Mouse (Mus musculus) lung, embryonic 16.5 days (tissue): ENCODE results near the gene Rhoq. TPM values are rescaled to one million over a fixed set of nuclear protein-coding genes. Genes with fewer than 3 reads are reported as not detected.

Experiments
- ATAC-seq: fragments of 200-750 bp; cut with Nextera tagmentation; 2 replicates; pipeline ENCODE4 v1.8.0; 2017; ENCODE audit warnings: low read depth, mild to moderate bottlenecking, moderate library complexity
- H3K27ac ChIP-seq: fragments of 300-500 bp; sonication (generic); 2 replicates; pipeline ENCODE4 v1.5.1; 2014; ENCODE audit warnings: mild to moderate bottlenecking, control low read depth, low read length
- H3K27me3 ChIP-seq: fragments of 300-500 bp; sonication (generic); 2 replicates; pipeline ENCODE4 v1.6.1; 2014; ENCODE audit warnings: low read depth, low read length, mixed read lengths; ENCODE audit not compliant: control insufficient read depth, insufficient read depth
- H3K36me3 ChIP-seq: fragments of 300-500 bp; sonication (generic); 2 replicates; pipeline ENCODE4 v1.6.1; 2014; ENCODE audit warnings: low read length; ENCODE audit not compliant: control insufficient read depth, insufficient read depth
- H3K4me1 ChIP-seq: fragments of 300-500 bp; sonication (generic); replicated peaks from 2 replicates; pipeline ENCODE4 v1.6.1; 2014; ENCODE audit warnings: low read length, mixed read lengths; ENCODE audit not compliant: control insufficient read depth, insufficient read depth
- H3K4me2 ChIP-seq: fragments of 300-500 bp; sonication (generic); 2 replicates; pipeline ENCODE4 v1.6.1; 2014; ENCODE audit warnings: low read depth, low read length, control low read depth
- H3K4me3 ChIP-seq: fragments of 300-500 bp; sonication (generic); 2 replicates; pipeline ENCODE4 v1.5.1; 2014; ENCODE audit warnings: mild to moderate bottlenecking, low read length, control low read depth
- H3K9ac ChIP-seq: fragments of 300-500 bp; sonication (generic); 2 replicates; pipeline ENCODE4 v1.6.1; 2014; ENCODE audit warnings: low read length, control low read depth
- H3K9me3 ChIP-seq: fragments of 300-500 bp; sonication (generic); 2 replicates; pipeline ENCODE4 v1.6.1; 2016; ENCODE audit warnings: low read length; ENCODE audit not compliant: control insufficient read depth
- WGBS: fragments of 180-500 bp; shearing (Covaris S2); extraction: QIAGEN DNeasy Blood & Tissue Kit; methylation state at CpG from one replicate; pipeline ENCODE4 v1.1.7; 2014; 5-methylcytosine and 5-hydroxymethylcytosine counted together
- polyA plus RNA-seq: library from polyadenylated mRNA; unstranded; fragments of >200 nt; fragmentation: Nextera tagmentation; extraction: Ambion mirVana; gene quantifications from 2 replicates; pipeline ENCODE4 v1.2.1, GENCODE M21; 2015

The Rhoq gene
- polyA plus RNA-seq, 1 experiment from 2014 or later = 11.2 TPM

DNA sequence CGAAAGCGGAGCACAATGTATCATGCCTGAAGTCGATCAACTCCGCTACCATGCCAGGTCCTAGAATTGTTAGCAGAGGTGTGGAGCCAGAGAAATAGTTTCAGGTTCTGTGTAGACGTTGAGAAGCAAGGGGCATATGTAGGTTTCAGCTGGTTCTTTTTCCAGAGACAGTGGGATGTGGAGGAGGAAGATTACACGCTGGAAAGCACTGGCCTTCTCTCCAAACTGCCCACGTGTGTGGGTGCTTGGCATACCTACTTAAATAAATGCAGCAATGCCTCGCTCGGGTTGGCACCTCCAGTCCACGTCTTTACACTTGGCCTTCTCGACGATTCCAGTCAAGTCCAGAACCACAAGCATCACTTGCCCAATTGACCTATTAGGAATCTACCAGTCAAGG is 4.2 kb downstream of the Rhoq start:
- WGBS = 89% methylated on average over 12 of the region's 12 CpGs
- H3K4me3 ChIP-seq = no peak overlapping the region
- no peak for ATAC-seq
- no peak overlapping the region for H3K27ac ChIP-seq
- H3K36me3 ChIP-seq = no peaks in the 10 kb centered on the region; the same call in 1 of the 2 replicates
- H3K27me3 ChIP-seq = no peaks in the 10 kb centered on the region
- no peak overlapping the region for H3K4me2 ChIP-seq
- H3K9me3 ChIP-seq = no peaks in the 10 kb centered on the region
- H3K9ac ChIP-seq = no peak overlapping the region
- H3K4me1 ChIP-seq = peaks cover 17% of the 10 kb centered on the region

DNA sequence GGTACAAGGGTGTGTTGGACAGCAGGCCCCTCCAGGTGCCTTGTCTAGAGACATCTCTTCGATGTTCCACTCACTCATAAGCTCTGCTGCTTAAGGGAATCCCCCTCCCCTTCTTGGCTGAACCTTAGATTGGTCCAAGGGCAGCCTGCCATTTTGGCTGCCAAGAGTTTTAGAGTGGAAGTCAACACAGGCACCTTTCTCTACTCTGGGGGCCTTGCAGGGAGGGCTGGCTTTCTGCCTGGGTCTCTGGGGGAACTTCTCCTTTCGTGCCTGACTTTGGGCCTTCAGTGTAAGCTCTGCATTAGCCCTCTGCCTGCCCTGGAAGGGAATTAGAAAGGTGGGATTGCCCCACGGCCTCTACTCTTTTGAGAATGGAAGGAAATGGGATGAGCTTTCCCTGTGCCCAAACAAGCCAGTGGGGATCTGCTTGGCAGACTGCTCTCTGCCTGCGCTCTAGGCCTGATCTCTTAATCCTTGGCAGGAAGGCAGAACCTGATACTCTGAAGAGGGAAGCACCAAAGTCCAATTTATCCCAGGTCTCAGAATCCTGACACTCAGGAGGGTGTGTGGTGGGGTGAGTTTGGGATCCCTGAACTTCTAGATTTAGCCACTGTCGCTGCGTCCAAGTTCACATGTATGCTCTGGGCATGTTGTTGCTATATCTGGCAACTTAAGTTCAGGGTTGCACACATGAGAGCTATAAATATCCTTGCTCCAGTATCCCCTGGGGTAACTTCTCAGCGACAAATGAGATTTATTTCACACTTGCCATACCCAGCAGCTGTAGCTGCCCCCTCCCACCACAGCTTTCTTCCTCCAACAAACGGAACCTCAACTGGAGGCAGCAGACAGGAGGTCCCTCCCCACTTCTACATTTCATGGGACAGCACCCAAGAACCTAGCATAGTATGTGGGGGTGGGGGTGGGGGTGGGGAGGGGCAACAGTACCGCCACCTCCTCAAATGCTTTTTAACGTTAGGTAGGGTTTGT is 4.9 kb downstream of the Rhoq start:
- no peak overlapping the region for H3K4me3 ChIP-seq
- WGBS = 80% methylated on average over 10 of the region's 10 CpGs
- no peaks in the 10 kb centered on the region for H3K27me3 ChIP-seq
- ATAC-seq = no peak
- H3K4me1 ChIP-seq = peaks cover 14% of the 10 kb centered on the region
- no peaks in the 10 kb centered on the region for H3K9me3 ChIP-seq
- H3K27ac ChIP-seq = no peak overlapping the region
- H3K36me3 ChIP-seq = no peaks in the 10 kb centered on the region; the same call in 1 of the 2 replicates
- no peak overlapping the region for H3K4me2 ChIP-seq
- no peak overlapping the region for H3K9ac ChIP-seq

DNA sequence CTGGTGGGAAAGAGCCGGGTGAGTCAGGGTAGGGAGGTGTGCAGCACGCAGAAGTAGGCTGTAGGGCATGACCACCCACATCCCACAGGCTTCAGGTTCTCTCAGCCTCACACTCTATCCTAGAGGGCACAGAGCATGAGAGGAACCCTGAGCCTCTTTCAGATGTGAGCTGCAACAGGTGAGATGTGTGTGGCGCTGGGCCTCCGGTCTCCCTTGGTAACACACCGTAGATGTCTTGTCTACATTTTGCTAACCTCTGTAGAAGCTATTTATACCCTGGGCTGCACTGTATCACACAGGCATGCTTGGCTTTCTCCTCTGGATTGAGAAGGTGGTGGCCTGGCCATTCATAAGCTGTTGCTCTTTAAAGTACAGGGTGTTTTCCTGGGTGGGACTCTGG is 5.7 kb downstream of the Rhoq start:
- no peak overlapping the region for H3K4me3 ChIP-seq
- no peak overlapping the region for H3K9ac ChIP-seq
- H3K4me1 ChIP-seq = peaks cover 14% of the 10 kb centered on the region
- WGBS = 85% methylated on average over 5 of the region's 5 CpGs
- H3K27me3 ChIP-seq = no peaks in the 10 kb centered on the region
- ATAC-seq = no peak
- H3K27ac ChIP-seq = no peak overlapping the region
- no peaks in the 10 kb centered on the region for H3K9me3 ChIP-seq
- H3K36me3 ChIP-seq = no peaks in the 10 kb centered on the region; the same call in 1 of the 2 replicates
- H3K4me2 ChIP-seq = no peak overlapping the region

DNA sequence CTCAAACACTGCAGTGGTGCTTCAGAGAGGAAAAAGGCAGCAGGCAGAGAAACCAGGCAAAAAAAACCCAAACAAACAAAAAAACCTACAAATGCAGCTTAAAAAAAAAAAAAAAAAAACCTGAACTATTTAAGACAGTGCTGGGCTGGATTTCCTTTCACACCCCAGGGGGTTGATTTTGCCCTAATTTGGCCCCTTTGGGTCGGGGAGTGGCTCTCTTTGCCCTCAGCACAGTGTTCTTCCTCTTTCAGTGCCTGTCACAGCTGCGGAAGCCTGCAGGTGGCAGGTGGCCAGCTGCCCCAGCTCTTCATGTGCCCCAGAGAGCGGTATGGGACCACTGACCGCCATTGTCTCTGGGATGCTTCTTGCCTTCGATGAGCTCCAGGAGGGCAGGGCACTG is 6.7 kb downstream of the Rhoq start:
- no peak overlapping the region for H3K4me2 ChIP-seq
- no peak overlapping the region for H3K4me3 ChIP-seq
- H3K36me3 ChIP-seq = no peaks in the 10 kb centered on the region; the same call in 1 of the 2 replicates
- H3K9ac ChIP-seq = no peak overlapping the region
- peaks cover 9% of the 10 kb centered on the region for H3K4me1 ChIP-seq
- H3K27me3 ChIP-seq = no peaks in the 10 kb centered on the region
- no peaks in the 10 kb centered on the region for H3K9me3 ChIP-seq
- ATAC-seq = no peak
- H3K27ac ChIP-seq = no peak overlapping the region
- 63% methylated on average over 5 of the region's 5 CpGs for WGBS

DNA sequence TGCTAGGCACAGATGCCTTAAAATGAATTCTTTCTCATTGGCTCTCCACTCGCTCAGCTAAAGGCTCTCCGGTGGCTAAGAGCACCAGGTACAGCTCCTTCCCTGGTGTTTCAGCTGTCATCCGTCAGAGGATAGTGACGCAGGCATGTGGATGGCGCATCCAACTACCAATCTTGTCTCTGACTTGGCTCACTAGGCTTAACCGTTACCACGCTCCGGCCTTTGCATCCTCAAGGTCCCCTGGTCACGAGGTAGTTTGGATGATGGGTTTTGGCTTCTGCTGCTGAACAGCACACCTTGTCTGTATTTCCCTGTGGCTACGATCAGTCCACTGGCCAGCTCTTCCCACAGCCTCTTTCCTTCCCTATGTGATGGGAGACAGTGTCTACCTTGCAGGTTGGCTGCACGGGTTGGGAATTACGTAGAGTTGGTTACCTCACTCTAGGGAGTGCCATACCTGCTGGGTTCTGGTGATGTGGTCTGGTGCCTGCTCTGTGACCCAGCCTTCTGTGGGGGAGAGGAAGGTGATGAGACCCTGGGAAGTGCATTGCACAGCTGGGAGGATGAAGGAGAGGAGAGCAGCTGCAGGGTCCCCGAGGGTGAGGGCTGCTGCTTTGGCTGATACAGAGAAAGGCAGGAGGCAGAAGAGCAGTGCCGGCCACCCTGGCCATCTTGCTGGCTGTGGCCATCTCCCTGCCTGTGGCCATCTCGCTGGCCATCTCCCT is 7.3 kb downstream of the Rhoq start:
- 88% methylated on average over 15 of the region's 15 CpGs for WGBS
- Histone ChIP-seq H3K9ac (no peak overlapping the region), H3K9me3 (no peaks in the 10 kb centered on the region), H3K4me1 (peaks cover 3% of the 10 kb centered on the region), H3K36me3 (no peaks in the 10 kb centered on the region; the same call in 1 of the 2 replicates), H3K27ac (no peak overlapping the region), H3K4me2 (no peak overlapping the region), H3K27me3 (no peaks in the 10 kb centered on the region), H3K4me3 (no peak overlapping the region)
- no peak for ATAC-seq

DNA sequence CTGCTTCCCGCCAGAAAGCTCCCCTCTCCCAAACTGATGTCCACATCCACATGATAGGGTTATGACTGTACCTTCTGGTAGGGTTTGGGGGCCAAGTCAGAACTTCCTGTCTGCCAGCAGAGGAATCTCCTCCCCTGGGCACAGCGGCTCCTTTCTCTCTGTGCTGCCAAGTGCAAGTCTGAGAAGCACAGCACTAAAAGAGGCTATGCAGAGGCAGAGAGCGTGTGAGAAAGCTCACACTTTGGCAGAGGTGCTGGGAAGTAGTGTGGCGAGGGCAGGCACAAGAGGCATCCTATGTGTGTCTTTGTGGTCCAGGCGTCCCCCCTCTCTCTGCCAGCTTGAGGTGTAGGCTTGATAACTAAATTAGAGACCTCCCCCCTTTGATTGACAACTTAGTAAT is 8.2 kb downstream of the Rhoq start:
- no peak overlapping the region for H3K4me2 ChIP-seq
- H3K36me3 ChIP-seq = no peaks in the 10 kb centered on the region; the same call in 1 of the 2 replicates
- no peak for ATAC-seq
- no peak overlapping the region for H3K27ac ChIP-seq
- no peaks in the 10 kb centered on the region for H3K27me3 ChIP-seq
- no peak overlapping the region for H3K9ac ChIP-seq
- WGBS = 81% methylated on average over 5 of the region's 5 CpGs
- H3K9me3 ChIP-seq = no peaks in the 10 kb centered on the region
- H3K4me3 ChIP-seq = no peak overlapping the region
- peaks cover 2% of the 10 kb centered on the region; the same call in 1 of the 2 replicates for H3K4me1 ChIP-seq

DNA sequence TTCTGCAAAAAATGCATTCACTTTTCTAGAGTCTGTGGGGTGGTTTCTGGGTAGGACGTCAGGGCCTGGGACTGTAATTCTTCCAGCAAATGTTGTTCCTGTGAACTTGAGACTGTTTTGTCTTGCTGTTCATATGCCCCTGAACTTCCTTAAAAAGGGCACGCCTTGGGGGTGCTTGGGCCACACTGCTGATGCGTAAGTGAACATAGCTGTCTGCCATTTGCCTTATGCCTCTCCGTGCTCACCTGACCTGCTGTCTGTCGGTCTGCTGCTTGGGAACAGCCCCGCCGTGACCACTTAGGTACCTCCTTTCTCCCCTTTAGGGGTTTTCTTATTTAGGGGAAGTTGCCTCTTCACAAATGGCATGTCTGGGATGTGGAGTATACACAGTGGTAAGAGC is 9.0 kb downstream of the Rhoq start:
- H3K4me1 ChIP-seq = no peaks in the 10 kb centered on the region

DNA sequence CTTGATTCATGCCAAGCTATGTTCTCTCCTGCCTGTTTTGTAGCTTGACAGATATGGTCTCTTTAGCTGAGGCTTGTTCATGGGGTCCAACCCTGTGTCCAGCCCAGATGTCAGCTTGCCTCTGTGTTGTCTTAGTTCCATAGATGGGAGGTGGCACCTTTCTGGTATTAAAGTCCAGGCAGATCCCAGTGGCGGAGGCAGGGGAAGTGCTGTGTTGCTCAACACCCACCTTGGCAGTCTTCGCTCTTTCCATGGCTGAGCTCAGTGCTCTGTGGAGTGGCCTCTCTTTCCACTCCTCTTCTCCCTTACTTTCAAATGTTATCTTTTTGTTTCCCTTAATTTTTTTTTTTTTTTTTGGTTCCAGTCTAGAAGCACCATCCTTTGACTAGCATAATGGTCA is 10.2 kb downstream of the Rhoq start:
- Histone ChIP-seq H3K4me3 (no peak overlapping the region), H3K27me3 (no peaks in the 10 kb centered on the region), H3K9me3 (no peaks in the 10 kb centered on the region), H3K36me3 (no peaks in the 10 kb centered on the region; the same call in 1 of the 2 replicates), H3K27ac (no peak overlapping the region), H3K4me2 (no peak overlapping the region), H3K9ac (no peak overlapping the region), H3K4me1 (no peaks in the 10 kb centered on the region)
- ATAC-seq = no peak
- WGBS = 90% methylated on average over 2 of the region's 2 CpGs

More for the DNA sequence above, 9.0 kb downstream of the Rhoq start:
- Histone ChIP-seq H3K27ac (no peak overlapping the region), H3K27me3 (no peaks in the 10 kb centered on the region), H3K4me2 (no peak overlapping the region), H3K9me3 (no peaks in the 10 kb centered on the region), H3K9ac (no peak overlapping the region), H3K36me3 (no peaks in the 10 kb centered on the region; the same call in 1 of the 2 replicates), H3K4me3 (no peak overlapping the region)
- WGBS = 92% methylated on average over 7 of the region's 7 CpGs
- ATAC-seq = no peak

DNA sequence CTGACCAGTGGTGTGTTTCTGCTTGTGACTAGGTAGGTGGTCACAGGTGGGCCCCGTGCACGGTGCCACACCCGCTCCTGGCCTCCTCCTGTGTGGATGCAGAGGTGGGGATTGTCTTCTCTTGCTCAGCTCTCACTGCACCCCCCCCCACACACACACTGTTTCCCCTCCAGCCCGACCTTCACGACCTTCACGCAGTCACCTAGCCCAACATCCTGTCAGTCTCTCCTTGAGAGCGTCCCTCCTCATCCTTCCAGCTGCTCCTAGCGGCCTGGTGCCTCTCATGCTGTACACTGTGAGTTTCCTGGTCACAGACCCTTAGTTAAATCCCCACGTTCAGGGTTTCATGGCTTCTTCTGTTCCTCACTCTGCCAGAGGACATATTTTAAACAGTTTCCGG is 13.5 kb downstream of the Rhoq start:
- Histone ChIP-seq H3K4me1 (no peaks in the 10 kb centered on the region), H3K4me2 (no peak overlapping the region), H3K4me3 (no peak overlapping the region), H3K36me3 (no peaks in the 10 kb centered on the region; the same call in 1 of the 2 replicates), H3K27ac (no peak overlapping the region), H3K9me3 (no peaks in the 10 kb centered on the region), H3K9ac (no peak overlapping the region), H3K27me3 (no peaks in the 10 kb centered on the region)
- ATAC-seq = no peak
- WGBS = 61% methylated on average over 10 of the region's 10 CpGs
